Mouse (Mus musculus) limb, embryonic 14.5 days (tissue): ENCODE measurements around the gene Klhl25. TPM values are rescaled to one million over a fixed set of nuclear protein-coding genes. Genes with fewer than 3 reads are reported as not detected.

ENCODE experiments used
- ATAC-seq: fragments of 200-750 bp; cut with Nextera tagmentation; 2 replicates; pipeline ENCODE4 v1.8.0; 2017; ENCODE audit warnings: low read depth, moderate number of reproducible peaks, moderate TSS enrichment; ENCODE audit not compliant: low FRiP score
- DNase-seq: peaks from one replicate; pipeline ENCODE4 v3.0.0-alpha.2; 2015; ENCODE audit warnings: low spot score
- H3K27ac ChIP-seq: fragments of 300-500 bp; sonication (generic); replicated peaks from 2 replicates; pipeline ENCODE4 v1.5.1; 2014; ENCODE audit warnings: low read depth, mild to moderate bottlenecking, low read length, moderate library complexity, mixed read lengths
- H3K27me3 ChIP-seq: fragments of 300-500 bp; sonication (generic); 2 replicates; pipeline ENCODE4 v1.6.1; 2014; ENCODE audit warnings: low read length, mixed read lengths; ENCODE audit not compliant: control insufficient read depth, insufficient read depth
- H3K36me3 ChIP-seq: fragments of 300-500 bp; sonication (generic); 2 replicates; pipeline ENCODE4 v1.6.1; 2014; ENCODE audit warnings: mild to moderate bottlenecking, low read length, moderate library complexity, mixed read lengths; ENCODE audit not compliant: control insufficient read depth, insufficient read depth
- H3K4me1 ChIP-seq: fragments of 300-500 bp; sonication (generic); 2 replicates; pipeline ENCODE4 v1.6.1; 2014; ENCODE audit warnings: antibody characterized with exemption, low read length, mixed read lengths; ENCODE audit not compliant: control insufficient read depth, insufficient read depth
- H3K4me2 ChIP-seq: fragments of 300-500 bp; sonication (generic); replicated peaks from 2 replicates; pipeline ENCODE4 v1.6.1; 2014; ENCODE audit warnings: low read depth, mild to moderate bottlenecking, low read length, moderate library complexity; ENCODE audit not compliant: severe bottlenecking
- H3K4me3 ChIP-seq: fragments of 300-500 bp; sonication (generic); replicated peaks from 2 replicates; pipeline ENCODE4 v1.5.1; 2014; ENCODE audit warnings: low read length
- H3K9ac ChIP-seq: fragments of 300-500 bp; sonication (generic); 2 replicates; pipeline ENCODE4 v1.6.1; 2014; ENCODE audit warnings: mild to moderate bottlenecking, low read depth, low read length, moderate library complexity; ENCODE audit not compliant: severe bottlenecking
- H3K9me3 ChIP-seq: fragments of 300-500 bp; sonication (generic); 2 replicates; pipeline ENCODE4 v1.6.1; 2016; ENCODE audit warnings: low read length; ENCODE audit not compliant: control insufficient read depth
- POLR2A ChIP-seq: fragments of 200-500 bp; IDR thresholded peaks from 2 replicates; pipeline ENCODE4 v1.8.0; 2012; ENCODE audit warnings: inconsistent platforms, mild to moderate bottlenecking, moderate library complexity, borderline replicate concordance; ENCODE audit not compliant: insufficient read depth, insufficient read length; ENCODE audit errors: extremely low read depth
- WGBS: fragments of 180-500 bp; shearing (Covaris S2); extraction: QIAGEN DNeasy Blood & Tissue Kit; methylation state at CpG from one replicate; pipeline ENCODE4 v1.1.7; 2014; 5-methylcytosine and 5-hydroxymethylcytosine counted together
- polyA plus RNA-seq, 2 experiments: library from polyadenylated mRNA; depleted of rRNA in 1 of 2; stranded (reverse) in 1 of 2; unstranded in 1 of 2; fragments of >200 nt; fragmentation: Nextera tagmentation in 1 of 2; extraction: Ambion mirVana in 1 of 2; gene quantifications; 2 replicates each; pipeline versions ENCODE4 v1.2.1 to v1.2.3; 2012 to 2014

The Klhl25 gene
- polyA plus RNA-seq, 2 experiments = 17.2 to 19.4 TPM

DNA sequence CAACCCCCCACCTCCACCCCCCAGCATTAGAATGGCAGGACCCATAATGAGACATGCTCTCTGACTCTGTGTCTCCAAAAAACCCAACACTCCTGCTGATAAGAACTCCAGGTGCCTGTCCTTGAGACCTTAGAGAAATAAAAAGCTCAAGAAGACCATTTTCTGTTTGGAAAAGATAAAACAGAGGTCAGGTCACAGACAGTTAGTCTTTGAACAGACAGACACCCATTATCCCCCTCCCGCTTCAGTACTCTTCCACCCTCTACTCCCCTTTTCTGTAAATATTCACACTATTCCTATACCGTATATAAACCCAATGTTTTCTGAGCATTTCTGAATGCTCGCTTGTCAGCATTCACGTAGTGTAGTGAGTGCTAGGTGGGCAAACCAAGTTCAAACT, 41.9 kb upstream of the Klhl25 start:
- Histone ChIP-seq H3K4me1 (no peaks in the 10 kb centered on the region), H3K36me3 (no peaks in the 10 kb centered on the region), H3K4me2 (no peak overlapping the region), H3K9ac (no peak overlapping the region), H3K27me3 (no peaks in the 10 kb centered on the region), H3K4me3 (no peak overlapping the region), H3K27ac (no peak overlapping the region), H3K9me3 (no peaks in the 10 kb centered on the region)
- WGBS = 66% methylated on average over 4 of the region's 4 CpGs
- no peak for TF ChIP-seq POLR2A
- DNase-seq (no peak), ATAC-seq (no peak)

DNA sequence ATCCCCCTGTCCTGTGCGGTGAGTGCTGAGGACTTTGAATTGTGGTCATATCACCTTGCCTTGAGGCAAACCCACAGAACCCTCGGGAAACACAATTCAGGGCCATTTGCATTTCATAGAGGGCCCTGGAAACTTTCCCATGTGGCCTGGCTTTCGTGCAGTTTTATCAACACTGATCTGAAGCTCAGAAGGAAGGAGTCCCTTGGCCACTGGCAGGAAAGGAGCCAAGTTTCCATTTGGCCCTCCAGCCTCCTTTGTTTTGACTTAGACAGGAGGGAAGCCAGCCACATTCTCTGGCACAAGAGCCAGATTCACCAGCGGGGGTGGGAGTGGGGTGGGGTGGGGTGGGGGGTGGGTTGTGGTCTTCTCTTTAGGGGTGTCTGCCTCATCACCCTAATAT, 41.4 kb upstream of the Klhl25 start:
- Histone ChIP-seq H3K4me3 (no peak overlapping the region), H3K4me2 (no peak overlapping the region), H3K4me1 (no peaks in the 10 kb centered on the region), H3K9ac (no peak overlapping the region), H3K27me3 (no peaks in the 10 kb centered on the region), H3K27ac (no peak overlapping the region), H3K9me3 (no peaks in the 10 kb centered on the region), H3K36me3 (no peaks in the 10 kb centered on the region)
- no peak for TF ChIP-seq POLR2A
- 19% methylated on average over 4 of the region's 4 CpGs for whole genome bisulfite sequencing
- DNase-seq = peak; percentile 45
- ATAC-seq = no peak

DNA sequence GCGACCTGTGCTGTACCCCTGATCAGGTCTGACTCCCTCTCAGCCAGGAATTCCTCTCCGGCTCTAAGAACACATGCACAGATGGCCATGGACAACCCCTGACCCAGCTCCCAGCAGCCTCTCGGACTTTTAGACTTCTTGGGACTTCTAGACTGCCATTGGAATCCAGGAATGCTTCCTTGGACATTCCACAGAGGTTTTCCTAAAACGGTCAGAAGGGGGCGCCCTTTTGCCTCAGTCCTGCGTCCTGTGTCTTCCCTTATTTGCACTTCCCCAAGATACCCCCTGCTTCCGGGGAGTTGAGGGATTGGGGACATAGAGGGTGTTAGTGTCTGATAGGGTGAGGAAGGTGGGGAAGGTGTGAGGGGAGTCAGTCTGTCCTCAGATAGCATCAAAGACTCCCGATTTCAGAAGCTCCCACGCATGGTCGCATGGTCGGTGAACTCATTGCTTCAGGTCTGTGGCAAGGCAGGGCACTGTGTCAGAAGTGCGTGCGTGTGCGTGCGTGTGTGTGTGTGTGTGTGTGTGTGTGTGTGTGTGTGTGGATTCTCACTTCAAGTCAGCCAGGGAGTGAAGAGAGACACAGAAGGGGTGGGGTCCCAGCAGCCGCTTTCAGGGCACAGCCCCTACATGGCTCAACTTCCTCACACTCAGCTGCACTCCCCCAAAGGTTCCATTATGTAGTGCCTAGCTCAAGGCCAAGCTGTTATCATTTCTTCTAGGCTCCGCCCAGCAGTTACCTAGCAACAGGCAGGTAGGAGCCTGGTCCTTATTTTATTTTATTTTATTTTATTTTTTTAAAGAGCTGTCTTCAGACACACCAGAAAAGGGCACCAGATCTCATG, 40.4 kb upstream of the Klhl25 start:
- ATAC-seq (no peak), DNase-seq (no peak)
- no peaks in the 10 kb centered on the region for H3K36me3 ChIP-seq
- no peak overlapping the region for H3K4me3 ChIP-seq
- no peaks in the 10 kb centered on the region for H3K27me3 ChIP-seq
- H3K9me3 ChIP-seq = no peaks in the 10 kb centered on the region
- no peak overlapping the region for H3K27ac ChIP-seq
- H3K4me1 ChIP-seq = no peaks in the 10 kb centered on the region
- H3K4me2 ChIP-seq = no peak overlapping the region
- 60% methylated on average over 13 of the region's 17 CpGs for WGBS
- no peak overlapping the region for H3K9ac ChIP-seq
- no peak for TF ChIP-seq POLR2A

DNA sequence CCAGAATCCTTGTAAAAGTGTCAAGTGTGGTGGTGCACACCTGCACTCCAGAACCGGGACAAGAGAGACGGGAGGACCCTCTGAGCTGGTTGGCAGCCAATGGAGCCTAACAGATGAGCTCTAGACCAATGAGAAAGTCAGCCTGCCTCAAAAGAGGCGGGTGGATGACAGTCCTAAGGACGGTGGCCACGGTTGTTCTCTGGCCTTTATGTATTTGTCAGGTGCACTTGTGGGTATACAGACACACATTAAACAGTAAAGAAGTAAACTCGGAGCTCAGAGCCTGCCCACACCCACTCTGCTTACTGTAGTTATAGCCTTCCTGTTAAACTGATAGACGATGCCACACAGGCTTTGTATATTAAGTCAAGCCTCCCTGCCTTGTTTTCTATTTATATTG, 27.4 kb upstream of the Klhl25 start:
- DNase-seq (no peak), ATAC-seq (no peak)
- Histone ChIP-seq H3K4me1 (no peaks in the 10 kb centered on the region), H3K4me3 (no peak overlapping the region), H3K27me3 (no peaks in the 10 kb centered on the region), H3K4me2 (no peak overlapping the region), H3K9me3 (no peaks in the 10 kb centered on the region), H3K36me3 (no peaks in the 10 kb centered on the region), H3K27ac (no peak overlapping the region), H3K9ac (no peak overlapping the region)
- WGBS = 75% methylated on average over 7 of the region's 7 CpGs
- TF ChIP-seq POLR2A = no peak

DNA sequence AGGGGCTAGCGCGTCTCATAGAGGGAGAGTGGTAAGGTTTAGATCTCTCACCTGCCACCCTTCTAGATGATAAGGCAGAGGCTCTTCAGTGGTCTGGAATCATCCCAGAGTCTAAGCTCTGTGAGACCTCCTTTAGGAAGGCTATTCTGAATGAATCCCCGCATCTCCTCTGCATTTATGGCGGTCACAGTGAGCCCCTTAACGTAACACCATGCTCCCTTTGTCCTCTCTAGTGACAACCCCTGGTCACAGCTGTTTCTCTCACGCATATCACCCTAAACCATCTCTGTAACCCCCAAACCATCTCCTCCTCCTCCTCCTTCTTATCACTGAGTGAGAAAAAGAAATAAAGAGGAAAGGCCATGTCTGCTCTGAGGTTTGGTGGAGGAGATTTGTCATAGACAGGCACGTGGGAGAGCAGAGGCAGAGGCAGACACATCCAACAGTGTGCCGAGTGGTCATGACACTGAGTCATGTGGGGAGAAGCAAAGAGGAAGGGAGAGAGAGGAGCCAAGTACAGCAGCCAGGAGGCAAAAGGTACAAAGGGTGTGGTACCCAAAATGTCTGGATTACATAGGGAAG, 25.9 kb upstream of the Klhl25 start:
- Histone ChIP-seq H3K27me3 (no peaks in the 10 kb centered on the region), H3K27ac (no peak overlapping the region), H3K4me2 (no peak overlapping the region), H3K4me3 (no peak overlapping the region), H3K36me3 (no peaks in the 10 kb centered on the region), H3K4me1 (no peaks in the 10 kb centered on the region), H3K9me3 (no peaks in the 10 kb centered on the region), H3K9ac (no peak overlapping the region)
- no peak for ATAC-seq
- WGBS = 79% methylated on average over 8 of the region's 8 CpGs
- no peak for DNase-seq
- no peak for TF ChIP-seq POLR2A
